Mouse (Mus musculus) mouse trophoblast stem cell (cell line): ENCODE measurements around the gene Fam114a1.

ENCODE experiments used
- in situ Hi-C, 2 experiments: fragments of 300-500 bp; cut with MseI, MboI; formaldehyde crosslinking; loops; 2 replicates in 1 of 2; 3 replicates in 1 of 2; pipeline ENCODE4 v1.15.1; 2025

The Fam114a1 gene

GRCm38 (mm10) chr5:64969861-64970771 lies at the start of gene Fam114a1:
TSS of gene Fam114a1 (plus strand) at chr5:64970071.
- in situ Hi-C loops, result no loop called here

GRCm38 (mm10) chr5:64922891-64923381 lies 46.9 kb upstream of the Fam114a1 start:
- in situ Hi-C loops, result no loop called here

GRCm38 (mm10) chr5:64932215-64932614 lies 37.7 kb upstream of the Fam114a1 start:
- in situ Hi-C loops, result no loop called here

- in situ Hi-C loops, result no loop called here
Measured at GRCm38 (mm10) chr5:64932775-64933174, 37.1 kb upstream of the Fam114a1 start.

- in situ Hi-C loops, result loop anchor here (10.0 kb wide), 1 partner anchor 67 kb away; no protein-coding TSS in a partner anchor
Measured at GRCm38 (mm10) chr5:64951486-64951885, 18.4 kb upstream of the Fam114a1 start.

- in situ Hi-C loops, result loop anchor here (10.0 kb wide), 1 partner anchor 70 kb away; no protein-coding TSS in a partner anchor
Measured at GRCm38 (mm10) chr5:64954931-64955330, 14.9 kb upstream of the Fam114a1 start.

- in situ Hi-C loops, result loop anchor here (10.0 kb wide), 1 partner anchor 74 kb away; no protein-coding TSS in a partner anchor
Measured at GRCm38 (mm10) chr5:64958991-64959842, 10.7 kb upstream of the Fam114a1 start.

- in situ Hi-C loops, result loop anchor here (10.0 kb wide), 1 partner anchor 75 kb away; no protein-coding TSS in a partner anchor
Measured at GRCm38 (mm10) chr5:64959843-64960230, 10.0 kb upstream of the Fam114a1 start, which contains the start of gene Tlr6. TSS of gene Tlr6 (minus strand) at chr5:64960097.

GRCm38 (mm10) chr5:64960857-64961391 lies 8.9 kb upstream of the Fam114a1 start:
- in situ Hi-C loops, result no loop called here

GRCm38 (mm10) chr5:64963271-64963670 lies 6.6 kb upstream of the Fam114a1 start:
- in situ Hi-C loops, result no loop called here

GRCm38 (mm10) chr5:64963735-64964134 lies 6.1 kb upstream of the Fam114a1 start:
- in situ Hi-C loops, result no loop called here

GRCm38 (mm10) chr5:64968961-64969860 lies 660 bp upstream of the Fam114a1 start:
- in situ Hi-C loops, result no loop called here

GRCm38 (mm10) chr5:64975121-64975520 lies 5.2 kb downstream of the Fam114a1 start:
- in situ Hi-C loops, result no loop called here

- in situ Hi-C loops, result no loop called here
Measured at GRCm38 (mm10) chr5:64977128-64977527, 7.3 kb downstream of the Fam114a1 start.

GRCm38 (mm10) chr5:64985971-64986370 lies 16.1 kb downstream of the Fam114a1 start:
- in situ Hi-C loops, result no loop called here

- in situ Hi-C loops, result no loop called here
Measured at GRCm38 (mm10) chr5:64989940-64990339, 20.1 kb downstream of the Fam114a1 start.

- in situ Hi-C loops, result no loop called here
Measured at GRCm38 (mm10) chr5:64992540-64992939, 22.7 kb downstream of the Fam114a1 start.

GRCm38 (mm10) chr5:64995408-64995807 lies 25.5 kb downstream of the Fam114a1 start:
- in situ Hi-C loops, result no loop called here

GRCm38 (mm10) chr5:65002940-65003824 lies 33.3 kb downstream of the Fam114a1 start:
- in situ Hi-C loops, result loop anchor here (10.0 kb wide), 2 partner anchors 222 to 242 kb away; no protein-coding TSS in a partner anchor
